Mouse (Mus musculus): ENCODE measurements around the gene Mettl24. TPM values are rescaled to one million over a fixed set of nuclear protein-coding genes. Genes with fewer than 3 reads are reported as not detected.

Mettl24 gene
- polyA plus RNA-seq, 1 experiment: not detected

GRCm38 (mm10) chr10:40673297-40673665 lies 9.8 kb upstream of the Mettl24 start:
- 69% methylated on average over 7 of the region's 7 CpGs for WGBS
- Histone ChIP-seq H3K4me1 (ENCODE audit: control insufficient read depth, insufficient read depth, low read length) (no peaks in the 10 kb centered on the region), H3K4me3 (replicated peaks; ENCODE audit: control insufficient read depth, low read depth, low read length) (no peak overlapping the region), H3K27ac (ENCODE audit: control insufficient read depth, insufficient read depth, low read depth, low read length, poor library complexity) (no peak overlapping the region)
- TF ChIP-seq POLR2A (IDR thresholded peaks at IDR 0.05; ENCODE audit: borderline replicate concordance, control insufficient read depth, low read depth, low read length): no peak
- TF ChIP-seq CTCF (IDR thresholded peaks at IDR 0.05; ENCODE audit: control insufficient read depth, insufficient read depth, low read length): no peak

- TF ChIP-seq POLR2A (IDR thresholded peaks at IDR 0.05; ENCODE audit: borderline replicate concordance, control insufficient read depth, low read depth, low read length): no peak
- H3K4me3 ChIP-seq (replicated peaks; ENCODE audit: control insufficient read depth, low read depth, low read length): no peak overlapping the region
- no peak overlapping the region for H3K27ac ChIP-seq (ENCODE audit: control insufficient read depth, insufficient read depth, low read depth, low read length, poor library complexity)
- WGBS: 16% methylated on average over 13 of the region's 13 CpGs
- no peaks in the 10 kb centered on the region for H3K4me1 ChIP-seq (ENCODE audit: control insufficient read depth, insufficient read depth, low read length)
Observed at GRCm38 (mm10) chr10:40674151-40674550, 8.9 kb upstream of the Mettl24 start.

DNA sequence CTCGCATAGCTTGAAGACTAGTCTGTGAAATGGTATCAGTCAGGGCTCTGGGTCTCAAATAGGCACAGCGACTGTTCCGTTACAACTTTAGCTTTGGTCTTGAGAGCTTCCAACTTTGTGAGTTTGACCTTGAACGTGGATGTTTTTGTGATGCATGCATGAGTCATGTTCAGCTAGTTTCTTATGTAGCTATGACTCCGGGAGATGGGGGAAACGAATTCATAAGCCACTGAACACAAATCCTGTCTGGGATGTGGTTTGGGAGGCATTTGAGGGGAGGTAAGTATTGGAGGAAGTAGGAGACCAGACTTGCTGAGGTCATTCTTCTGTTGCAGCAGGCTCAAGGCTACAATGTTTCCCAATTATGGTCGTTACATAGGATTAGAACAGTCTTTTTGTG lies 7.2 kb upstream of the Mettl24 start:
- WGBS: 23% methylated on average over 7 of the region's 7 CpGs
- TF ChIP-seq CTCF (IDR thresholded peaks at IDR 0.05; ENCODE audit: control insufficient read depth, insufficient read depth, low read length) (no peak), POLR2A (IDR thresholded peaks at IDR 0.05; ENCODE audit: borderline replicate concordance, control insufficient read depth, low read depth, low read length) (no peak)
- Histone ChIP-seq H3K4me1 (ENCODE audit: control insufficient read depth, insufficient read depth, low read length) (no peaks in the 10 kb centered on the region), H3K27ac (ENCODE audit: control insufficient read depth, insufficient read depth, low read depth, low read length, poor library complexity) (no peak overlapping the region), H3K4me3 (replicated peaks; ENCODE audit: control insufficient read depth, low read depth, low read length) (no peak overlapping the region)

GRCm38 (mm10) chr10:40678477-40678876 lies 4.6 kb upstream of the Mettl24 start:
- Histone ChIP-seq H3K27ac (ENCODE audit: control insufficient read depth, insufficient read depth, low read depth, low read length, poor library complexity) (no peak overlapping the region), H3K4me3 (replicated peaks; ENCODE audit: control insufficient read depth, low read depth, low read length) (no peak overlapping the region), H3K4me1 (ENCODE audit: control insufficient read depth, insufficient read depth, low read length) (no peaks in the 10 kb centered on the region; the same call in 1 of the 2 replicates)
- WGBS: 72% methylated on average over 3 of the region's 3 CpGs
- TF ChIP-seq CTCF (IDR thresholded peaks at IDR 0.05; ENCODE audit: control insufficient read depth, insufficient read depth, low read length) (no peak), POLR2A (IDR thresholded peaks at IDR 0.05; ENCODE audit: borderline replicate concordance, control insufficient read depth, low read depth, low read length) (no peak)

GRCm38 (mm10) chr10:40682470-40682869 lies 612 bp upstream of the Mettl24 start:
- TF ChIP-seq CTCF (IDR thresholded peaks at IDR 0.05; ENCODE audit: control insufficient read depth, insufficient read depth, low read length): no peak
- WGBS: 43% methylated on average over 8 of the region's 8 CpGs
- Histone ChIP-seq H3K4me1 (ENCODE audit: control insufficient read depth, insufficient read depth, low read length) (no peaks in the 10 kb centered on the region; the same call in 1 of the 2 replicates), H3K4me3 (replicated peaks; ENCODE audit: control insufficient read depth, low read depth, low read length) (no peak overlapping the region), H3K27ac (ENCODE audit: control insufficient read depth, insufficient read depth, low read depth, low read length, poor library complexity) (no peak overlapping the region)

- Histone ChIP-seq H3K27ac (ENCODE audit: control insufficient read depth, insufficient read depth, low read depth, low read length, poor library complexity) (no peak overlapping the region), H3K4me1 (ENCODE audit: control insufficient read depth, insufficient read depth, low read length) (no peaks in the 10 kb centered on the region; the same call in 1 of the 2 replicates), H3K4me3 (replicated peaks; ENCODE audit: control insufficient read depth, low read depth, low read length) (no peak overlapping the region)
- WGBS: 57% methylated on average over 9 of the region's 9 CpGs
- TF ChIP-seq CTCF (IDR thresholded peaks at IDR 0.05; ENCODE audit: control insufficient read depth, insufficient read depth, low read length): no peak
- no peak for TF ChIP-seq POLR2A (IDR thresholded peaks at IDR 0.05; ENCODE audit: borderline replicate concordance, control insufficient read depth, low read depth, low read length)
Observed at GRCm38 (mm10) chr10:40683868-40684253, 779 bp downstream of the Mettl24 start.

DNA sequence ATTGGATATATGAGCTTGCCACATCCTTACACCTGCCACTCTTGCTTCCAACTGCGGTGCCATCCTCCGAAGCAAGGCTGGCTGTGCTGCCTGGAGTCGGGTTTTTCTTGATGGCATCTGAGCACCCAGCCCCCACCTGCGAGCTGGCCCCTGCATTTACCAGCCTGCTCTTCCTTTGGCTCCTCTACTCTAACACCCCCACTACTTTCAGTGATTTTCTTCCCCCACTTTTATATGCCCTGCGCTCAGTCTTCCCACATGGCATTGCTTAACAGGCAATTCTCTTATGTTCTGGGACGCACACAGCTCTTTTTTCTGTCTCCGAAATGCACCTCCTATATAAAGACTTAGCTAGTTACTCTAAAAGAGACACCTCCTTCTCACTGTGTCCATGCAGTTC lies 1.2 kb downstream of the Mettl24 start:
- Histone ChIP-seq H3K4me3 (replicated peaks; ENCODE audit: control insufficient read depth, low read depth, low read length) (no peak overlapping the region), H3K27ac (ENCODE audit: control insufficient read depth, insufficient read depth, low read depth, low read length, poor library complexity) (no peak overlapping the region), H3K4me1 (ENCODE audit: control insufficient read depth, insufficient read depth, low read length) (no peaks in the 10 kb centered on the region; the same call in 1 of the 2 replicates)
- no peak for TF ChIP-seq CTCF (IDR thresholded peaks at IDR 0.05; ENCODE audit: control insufficient read depth, insufficient read depth, low read length)
- no peak for TF ChIP-seq POLR2A (IDR thresholded peaks at IDR 0.05; ENCODE audit: borderline replicate concordance, control insufficient read depth, low read depth, low read length)
- WGBS: 82% methylated on average over 7 of the region's 7 CpGs

DNA sequence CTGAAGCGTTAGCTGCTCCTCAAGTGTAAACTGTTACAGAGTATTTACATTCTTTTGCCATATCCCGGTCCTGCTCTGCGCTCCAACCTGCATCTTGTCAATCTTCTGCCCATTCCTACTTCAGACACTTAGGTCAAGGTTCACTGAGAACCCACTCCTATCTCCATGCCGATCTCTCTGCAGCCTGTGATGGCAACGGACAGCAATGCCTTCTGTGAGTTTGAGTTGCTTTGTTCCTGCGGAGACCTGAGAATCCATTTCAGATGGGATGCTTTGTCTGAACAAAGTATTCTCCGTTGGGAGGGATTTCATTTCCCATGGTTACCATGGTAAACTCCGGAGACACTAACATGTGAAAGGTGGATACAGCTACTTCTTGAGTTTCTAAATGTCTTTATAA lies 2.6 kb downstream of the Mettl24 start:
- Histone ChIP-seq H3K27ac (ENCODE audit: control insufficient read depth, insufficient read depth, low read depth, low read length, poor library complexity) (no peak overlapping the region), H3K4me1 (ENCODE audit: control insufficient read depth, insufficient read depth, low read length) (no peaks in the 10 kb centered on the region; the same call in 1 of the 2 replicates), H3K4me3 (replicated peaks; ENCODE audit: control insufficient read depth, low read depth, low read length) (no peak overlapping the region)
- WGBS: 80% methylated on average over 8 of the region's 8 CpGs
- TF ChIP-seq POLR2A (IDR thresholded peaks at IDR 0.05; ENCODE audit: borderline replicate concordance, control insufficient read depth, low read depth, low read length) (no peak), CTCF (IDR thresholded peaks at IDR 0.05; ENCODE audit: control insufficient read depth, insufficient read depth, low read length) (no peak)

DNA sequence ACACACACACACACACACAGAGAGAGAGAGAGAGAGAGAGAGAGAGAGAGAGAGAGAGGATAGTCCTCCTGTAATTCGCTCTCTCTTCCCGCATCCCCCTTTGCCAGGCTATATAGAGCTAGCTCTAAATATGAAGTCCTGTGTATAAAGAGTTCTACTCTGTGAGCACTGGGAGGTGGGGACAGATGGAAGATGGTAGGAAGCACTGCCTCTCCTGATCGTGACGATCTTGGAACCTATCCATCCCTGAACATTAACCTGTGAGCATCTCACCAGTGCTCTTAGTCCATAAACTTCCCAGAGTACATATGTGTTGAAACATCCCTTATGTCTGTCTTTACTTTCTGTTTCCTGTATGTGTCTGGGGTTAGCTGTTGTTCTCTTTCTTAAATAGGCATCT lies 3.9 kb downstream of the Mettl24 start:
- Histone ChIP-seq H3K4me3 (replicated peaks; ENCODE audit: control insufficient read depth, low read depth, low read length) (no peak overlapping the region), H3K4me1 (ENCODE audit: control insufficient read depth, insufficient read depth, low read length) (no peaks in the 10 kb centered on the region; the same call in 1 of the 2 replicates), H3K27ac (ENCODE audit: control insufficient read depth, insufficient read depth, low read depth, low read length, poor library complexity) (no peak overlapping the region)
- WGBS: 78% methylated on average over 4 of the region's 4 CpGs
- TF ChIP-seq CTCF (IDR thresholded peaks at IDR 0.05; ENCODE audit: control insufficient read depth, insufficient read depth, low read length): no peak
- no peak for TF ChIP-seq POLR2A (IDR thresholded peaks at IDR 0.05; ENCODE audit: borderline replicate concordance, control insufficient read depth, low read depth, low read length)
